Mouse (Mus musculus) right cerebral cortex, adult 18-20 months (tissue): ENCODE measurements around the gene Gm2007.
"Not testable (repeated sequence)": the region's sequence is repeated elsewhere in the genome, so short reads cannot be mapped to it uniquely, and the experiment has no call there.

Experiments
- DNase-seq: peaks from one replicate; pipeline ENCODE4 v3.0.0; 2022; ENCODE audit warnings: mixed read lengths

Gm2007 gene

GRCm38 (mm10) chr2:175741237-175741636 lies at the start of gene Gm2007:
Gm2007 (plus strand) TSS chr2:175741537.
- DNase-seq: not testable (repeated sequence)

- not testable (repeated sequence) for DNase-seq
Measured at GRCm38 (mm10) chr2:175703546-175703945, 37.8 kb upstream of the Gm2007 start, which contains the start of gene Zfp969. Zfp969 (minus strand) TSS chr2:175703646.

GRCm38 (mm10) chr2:175800993-175801392 lies 59.7 kb downstream of the Gm2007 start, which contains the start of gene Gm14288:
Gm14288 (minus strand) TSS chr2:175801093.
- not testable (repeated sequence) for DNase-seq
